Mouse (Mus musculus): ENCODE results near the gene AC170998.1. TPM values are rescaled to one million over a fixed set of nuclear protein-coding genes. Genes with fewer than 3 reads are reported as not detected.

The AC170998.1 gene
- 4.1 and 5.3 TPM in 2 replicates for polyA plus RNA-seq (2015; fragmentation: Nextera tagmentation; extraction: Ambion mirVana)

GRCm38 (mm10) chr17:28725783-28726182, at the start of gene AC170998.1:
AC170998.1 (plus strand) TSS chr17:28726083.
- H3K4me3 ChIP-seq: no peak within 1 kb of the TSS
- no peak for ATAC-seq (ENCODE audit: insufficient number of reproducible peaks, insufficient read depth, low FRiP score, low TSS enrichment, low read depth)
- no peak within 1 kb of the TSS for H3K4me2 ChIP-seq
- no peaks in the 10 kb centered on the region for H3K9me3 ChIP-seq
- 93% methylated on average over 4 of the region's 4 CpGs for WGBS
- H3K4me1 ChIP-seq: peaks cover 5% of the 10 kb centered on the region
- no peak within 1 kb of the TSS for H3K9ac ChIP-seq
- peaks cover 86% of the 10 kb centered on the region for H3K36me3 ChIP-seq
- H3K27me3 ChIP-seq: no peaks in the 10 kb centered on the region
- H3K27ac ChIP-seq: no peak within 1 kb of the TSS

- no peak overlapping the region for H3K27ac ChIP-seq
- no peaks in the 10 kb centered on the region for H3K9me3 ChIP-seq
- H3K4me3 ChIP-seq: no peak overlapping the region
- H3K27me3 ChIP-seq: no peaks in the 10 kb centered on the region
- no peaks in the 10 kb centered on the region for H3K4me1 ChIP-seq
- no peak overlapping the region for H3K4me2 ChIP-seq
- 61% methylated on average over 13 of the region's 13 CpGs for WGBS
- H3K9ac ChIP-seq: no peak overlapping the region
- no peak for ATAC-seq (ENCODE audit: insufficient number of reproducible peaks, insufficient read depth, low FRiP score, low TSS enrichment, low read depth)
- no peaks in the 10 kb centered on the region for H3K36me3 ChIP-seq
Observed at GRCm38 (mm10) chr17:28682311-28683084, 43.4 kb upstream of the AC170998.1 start.

DNA sequence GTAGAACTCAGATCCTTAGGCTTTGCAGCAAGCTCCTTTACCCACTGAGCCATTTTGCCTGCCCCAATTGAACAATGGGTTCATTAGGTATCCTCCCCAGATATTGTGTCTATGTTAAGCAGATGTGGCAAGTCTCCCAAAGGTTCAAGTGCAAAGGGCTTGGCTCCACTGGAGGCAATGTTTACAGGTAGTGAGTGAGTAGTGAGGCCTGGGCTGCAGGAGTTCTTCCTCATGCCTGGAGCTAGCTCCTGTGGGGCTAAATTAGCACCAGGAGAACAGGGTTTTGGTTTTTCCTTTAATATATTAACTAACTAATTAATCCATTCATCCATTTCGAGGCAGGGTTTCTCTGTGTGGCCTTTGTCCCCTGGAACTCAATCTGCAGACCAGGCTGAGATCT, 42.3 kb upstream of the AC170998.1 start:
- ATAC-seq (ENCODE audit: insufficient number of reproducible peaks, insufficient read depth, low FRiP score, low TSS enrichment, low read depth): no peak
- Histone ChIP-seq H3K9me3 (no peaks in the 10 kb centered on the region), H3K4me2 (no peak overlapping the region), H3K27ac (no peak overlapping the region), H3K4me3 (no peak overlapping the region), H3K27me3 (0 out of 2 replicates have a peak, but pooled peaks cover 4% of the 10 kb centered on the region), H3K9ac (no peak overlapping the region), H3K4me1 (no peaks in the 10 kb centered on the region), H3K36me3 (no peaks in the 10 kb centered on the region)
- 59% methylated on average over 1 of the region's 1 CpGs for WGBS

DNA sequence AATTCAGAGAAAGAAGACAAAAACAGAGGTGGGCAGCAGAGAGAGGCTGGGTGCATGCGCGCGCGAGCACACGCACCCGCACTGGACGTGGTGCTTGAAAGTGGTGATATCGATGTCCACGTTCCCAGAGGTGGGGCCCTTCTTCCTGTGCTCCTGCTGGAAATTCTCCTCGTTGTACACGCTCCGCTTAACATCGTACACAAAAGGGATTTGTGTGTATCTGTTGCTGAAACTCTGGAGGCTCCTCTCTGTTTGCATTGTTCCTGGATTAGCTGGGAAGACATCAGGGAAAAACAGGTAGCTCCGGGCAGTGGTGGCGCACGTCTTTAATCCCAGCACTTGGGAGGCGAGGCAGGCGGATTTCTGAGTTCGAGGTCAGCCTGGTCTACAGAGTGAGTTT, 41.3 kb upstream of the AC170998.1 start:
- Histone ChIP-seq H3K27ac (no peak overlapping the region), H3K4me3 (no peak overlapping the region), H3K9me3 (no peaks in the 10 kb centered on the region), H3K4me2 (no peak overlapping the region), H3K27me3 (peaks cover 12% of the 10 kb centered on the region), H3K4me1 (peaks cover 6% of the 10 kb centered on the region), H3K9ac (no peak overlapping the region), H3K36me3 (no peaks in the 10 kb centered on the region)
- WGBS: 66% methylated on average over 19 of the region's 19 CpGs
- no peak for ATAC-seq (ENCODE audit: insufficient number of reproducible peaks, insufficient read depth, low FRiP score, low TSS enrichment, low read depth)

DNA sequence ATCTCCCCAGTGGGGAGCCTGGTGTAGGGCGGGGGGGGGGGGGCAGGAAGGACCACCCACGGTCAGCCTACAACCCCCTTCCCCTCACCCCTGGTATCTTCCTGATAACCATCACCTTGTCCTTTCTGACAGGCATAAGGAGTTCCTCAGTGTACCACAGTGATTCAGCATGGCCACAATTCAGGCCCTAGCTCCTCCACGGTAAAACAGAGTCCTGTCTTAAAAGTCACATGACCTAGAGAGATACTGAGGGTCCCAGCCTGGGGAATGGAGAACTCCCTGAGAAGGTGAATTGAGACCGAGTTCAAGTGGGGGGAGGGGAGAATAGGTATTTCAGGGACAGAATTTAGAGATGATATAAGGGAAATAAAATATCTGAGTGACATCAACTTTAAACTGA, 38.5 kb upstream of the AC170998.1 start:
- ATAC-seq (ENCODE audit: insufficient number of reproducible peaks, insufficient read depth, low FRiP score, low TSS enrichment, low read depth): no peak
- H3K4me1 ChIP-seq: peaks cover 8% of the 10 kb centered on the region
- no peak overlapping the region for H3K27ac ChIP-seq
- no peak overlapping the region for H3K9ac ChIP-seq
- H3K4me2 ChIP-seq: no peak overlapping the region
- H3K27me3 ChIP-seq: peaks cover 18% of the 10 kb centered on the region
- 44% methylated on average over 4 of the region's 4 CpGs for WGBS
- H3K36me3 ChIP-seq: no peaks in the 10 kb centered on the region
- H3K9me3 ChIP-seq: no peaks in the 10 kb centered on the region
- no peak overlapping the region for H3K4me3 ChIP-seq

GRCm38 (mm10) chr17:28689586-28690283, 36.1 kb upstream of the AC170998.1 start, which contains the start of gene Slc26a8:
Slc26a8 (minus strand) TSS chr17:28690233.
- H3K27me3 ChIP-seq: peaks cover 18% of the 10 kb centered on the region
- peak within 1 kb of the TSS; percentile 97 for H3K9ac ChIP-seq
- peak within 1 kb of the TSS; percentile 12; the same call in 1 of the 2 replicates for H3K27ac ChIP-seq
- H3K9me3 ChIP-seq: no peaks in the 10 kb centered on the region
- 7% methylated on average over 40 of the region's 40 CpGs for WGBS
- H3K36me3 ChIP-seq: no peaks in the 10 kb centered on the region
- H3K4me2 ChIP-seq: peak within 1 kb of the TSS; percentile 85
- H3K4me3 ChIP-seq: peak within 1 kb of the TSS; percentile 99
- ATAC-seq (ENCODE audit: insufficient number of reproducible peaks, insufficient read depth, low FRiP score, low TSS enrichment, low read depth): no peak
- H3K4me1 ChIP-seq: peaks cover 21% of the 10 kb centered on the region

DNA sequence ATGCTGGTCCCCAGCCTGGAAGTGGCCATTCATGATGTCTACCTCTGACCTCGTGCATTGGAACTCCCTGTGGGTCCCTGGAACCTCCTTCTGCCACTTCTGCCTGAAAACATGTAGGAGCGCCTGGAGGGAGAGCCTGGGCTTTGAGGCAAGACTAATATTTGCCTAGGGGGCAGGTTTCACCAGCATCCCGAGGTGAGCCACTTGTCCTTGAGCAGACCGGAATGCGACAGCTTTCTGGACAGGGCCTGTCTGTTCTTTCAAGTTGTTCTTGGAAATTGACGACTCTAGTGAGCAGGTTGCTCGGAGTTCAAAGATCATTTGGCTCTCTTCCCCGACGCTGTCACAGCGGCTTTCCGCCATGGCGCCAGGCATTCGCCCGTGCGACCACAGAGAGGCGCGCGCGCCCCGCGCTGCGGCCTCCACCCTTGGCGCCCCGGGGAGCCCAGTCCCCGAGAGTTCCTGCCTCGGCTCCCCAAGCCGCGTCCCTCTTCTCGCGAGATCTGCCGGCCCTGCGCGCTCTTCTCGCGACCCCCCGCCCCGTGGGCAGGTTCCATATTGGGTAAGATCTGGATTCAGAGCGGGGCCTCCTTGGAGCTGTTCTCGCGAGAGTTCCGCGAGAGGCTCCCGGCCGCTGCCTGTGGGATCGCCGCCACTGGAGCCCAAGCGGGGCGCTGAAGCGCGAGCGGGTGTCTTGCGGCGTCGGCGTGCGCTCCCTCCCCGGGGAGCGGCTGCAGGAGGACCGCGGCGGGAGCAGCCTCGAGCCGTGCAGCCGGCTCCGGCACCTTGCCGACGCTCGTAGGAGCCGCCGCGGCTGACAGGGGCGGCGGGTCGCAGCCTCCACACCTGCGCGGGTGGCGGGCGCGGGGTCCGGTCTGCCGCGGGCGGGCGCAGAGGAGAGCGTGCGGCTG, 34.9 kb upstream of the AC170998.1 start, which contains the start of gene Mapk14:
Gene Mapk14, plus strand, starts transcription at position 554 of the 911 bp plus-strand sequence.
- peak; percentile 91 for ATAC-seq (ENCODE audit: insufficient number of reproducible peaks, insufficient read depth, low FRiP score, low TSS enrichment, low read depth)
- H3K4me3 ChIP-seq: peak within 1 kb of the TSS; percentile 99
- peak within 1 kb of the TSS; percentile 97 for H3K27ac ChIP-seq
- peaks cover 18% of the 10 kb centered on the region for H3K27me3 ChIP-seq
- no peaks in the 10 kb centered on the region for H3K9me3 ChIP-seq
- peaks cover 25% of the 10 kb centered on the region for H3K4me1 ChIP-seq
- WGBS: under 1% methylated on average over 79 of the region's 86 CpGs
- peak within 1 kb of the TSS; percentile 85 for H3K4me2 ChIP-seq
- H3K36me3 ChIP-seq: no peaks in the 10 kb centered on the region
- H3K9ac ChIP-seq: peak within 1 kb of the TSS; percentile 97

GRCm38 (mm10) chr17:28691687-28692340, 34.1 kb upstream of the AC170998.1 start:
- under 1% methylated on average over 53 of the region's 53 CpGs for WGBS
- peak; percentile 33 for ATAC-seq (ENCODE audit: insufficient number of reproducible peaks, insufficient read depth, low FRiP score, low TSS enrichment, low read depth)
- Histone ChIP-seq H3K27me3 (peaks cover 18% of the 10 kb centered on the region), H3K4me1 (peaks cover 32% of the 10 kb centered on the region), H3K27ac (peak overlapping the region; percentile 97), H3K9ac (peak overlapping the region; percentile 97), H3K9me3 (no peaks in the 10 kb centered on the region), H3K36me3 (no peaks in the 10 kb centered on the region), H3K4me2 (peak overlapping the region; percentile 64), H3K4me3 (peak overlapping the region; percentile 99)

GRCm38 (mm10) chr17:28692341-28692710, 33.6 kb upstream of the AC170998.1 start:
- Histone ChIP-seq H3K27ac (peak overlapping the region; percentile 97), H3K36me3 (no peaks in the 10 kb centered on the region), H3K9ac (peak overlapping the region; percentile 97), H3K4me1 (peaks cover 37% of the 10 kb centered on the region), H3K27me3 (peaks cover 18% of the 10 kb centered on the region), H3K4me3 (peak overlapping the region; percentile 99), H3K9me3 (no peaks in the 10 kb centered on the region), H3K4me2 (peak overlapping the region; percentile 64)
- ATAC-seq (ENCODE audit: insufficient number of reproducible peaks, insufficient read depth, low FRiP score, low TSS enrichment, low read depth): no peak
- under 1% methylated on average over 18 of the region's 18 CpGs for WGBS

DNA sequence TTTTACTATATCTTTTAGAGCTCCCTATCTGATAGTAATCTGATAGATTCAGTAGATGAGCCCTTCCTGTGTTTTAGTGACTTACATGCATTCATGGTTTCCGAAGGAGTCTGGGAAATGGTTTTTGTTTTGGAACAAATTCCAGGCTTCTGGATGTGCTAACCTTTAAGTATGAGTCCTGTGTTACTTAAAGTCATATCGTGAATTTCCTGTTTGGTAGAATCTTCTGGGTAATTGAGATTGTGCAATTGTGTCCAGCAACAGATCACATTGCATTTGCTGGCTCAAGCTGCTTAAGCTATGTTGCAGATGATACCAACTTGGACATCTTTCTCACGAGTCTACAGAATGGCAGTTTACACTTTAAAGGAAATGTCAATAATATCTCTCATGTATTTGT, 32.8 kb upstream of the AC170998.1 start:
- H3K27ac ChIP-seq: 0 out of 2 replicates have a peak overlapping the region, but pooled peaks have one; percentile 12
- H3K4me1 ChIP-seq: peaks cover 45% of the 10 kb centered on the region
- no peak for ATAC-seq (ENCODE audit: insufficient number of reproducible peaks, insufficient read depth, low FRiP score, low TSS enrichment, low read depth)
- peak overlapping the region; percentile 99 for H3K4me3 ChIP-seq
- WGBS: 21% methylated on average over 3 of the region's 3 CpGs
- H3K9ac ChIP-seq: peak overlapping the region; percentile 97; the same call in 1 of the 2 replicates
- H3K4me2 ChIP-seq: peak overlapping the region; percentile 64
- no peaks in the 10 kb centered on the region for H3K36me3 ChIP-seq
- no peaks in the 10 kb centered on the region for H3K9me3 ChIP-seq
- peaks cover 18% of the 10 kb centered on the region for H3K27me3 ChIP-seq
